Mouse (Mus musculus) cerebellum, adult 2 months (tissue): ENCODE measurements around the gene Met.

ENCODE experiments used
- CTCF ChIP-seq: fragments of 200-500 bp; IDR thresholded peaks from 2 replicates; pipeline ENCODE4 v1.5.1; 2011; ENCODE audit warnings: low read depth, mild to moderate bottlenecking, control low read depth, low read length, moderate library complexity, borderline replicate concordance; ENCODE audit not compliant: insufficient read depth
- POLR2A ChIP-seq: fragments of 200-500 bp; IDR thresholded peaks from 2 replicates; pipeline ENCODE4 v1.6.1; 2011; ENCODE audit warnings: low read length, control low read depth, borderline replicate concordance; ENCODE audit not compliant: insufficient read depth

- TF ChIP-seq POLR2A (no peak), CTCF (no peak)
Observed at GRCm38 (mm10) chr6:17497366-17497765, 33.8 kb downstream of the Met start.
